Mouse (Mus musculus) brown adipose tissue, adult 24 weeks (tissue): ENCODE results near the gene Olfr544. TPM values are rescaled to one million over a fixed set of nuclear protein-coding genes. Genes with fewer than 3 reads are reported as not detected.
"Not testable (repeated sequence)": the region's sequence is repeated elsewhere in the genome, so short reads cannot be mapped to it uniquely, and the experiment has no call there.

ENCODE experiments used
- H3K27ac ChIP-seq: fragments of 200-500 bp; replicated peaks from 2 replicates; pipeline ENCODE4 v1.5.1; 2012; ENCODE audit warnings: low read depth, mild to moderate bottlenecking, low read length
- H3K4me1 ChIP-seq: fragments of 200-500 bp; 2 replicates; pipeline ENCODE4 v1.6.1; 2012; ENCODE audit warnings: low read length, mixed read lengths; ENCODE audit not compliant: control insufficient read depth, insufficient read depth, insufficient read length
- H3K4me3 ChIP-seq: fragments of 200-500 bp; 2 replicates; pipeline ENCODE4 v1.5.1; 2012; ENCODE audit warnings: low read depth, mild to moderate bottlenecking, low read length, moderate library complexity; ENCODE audit not compliant: insufficient read depth
- polyA plus RNA-seq: library from polyadenylated mRNA; stranded (reverse); fragments of >200 nt; gene quantifications from 2 replicates; pipeline ENCODE4 v1.2.4, GENCODE M21; 2012; ENCODE audit not compliant: missing spikeins, insufficient read depth, insufficient read length

The Olfr544 gene
- polyA plus RNA-seq: not detected in 2 replicates

GRCm38 (mm10) chr7:102488161-102488560 lies at the start of gene Olfr544:
Olfr544 (minus strand) TSS chr7:102488313.
- H3K4me1 ChIP-seq: peaks cover 2% of the 10 kb centered on the region; the same call in 1 of the 2 replicates
- H3K4me3 ChIP-seq: no peak within 1 kb of the TSS
- H3K27ac ChIP-seq: no peak within 1 kb of the TSS

GRCm38 (mm10) chr7:102534449-102534848 lies 46.3 kb upstream of the Olfr544 start, which contains the start of gene Olfr547:
Olfr547 (plus strand) TSS chr7:102534749.
- H3K4me1 ChIP-seq: no peaks in the 10 kb centered on the region
- H3K27ac ChIP-seq: no peak within 1 kb of the TSS
- H3K4me3 ChIP-seq: no peak within 1 kb of the TSS

- no peak overlapping the region for H3K27ac ChIP-seq
- H3K4me1 ChIP-seq: no peaks in the 10 kb centered on the region
- H3K4me3 ChIP-seq: no peak overlapping the region
These were observed 40.9 kb upstream of the Olfr544 start for GRCm38 (mm10) chr7:102529052-102529451.

GRCm38 (mm10) chr7:102517051-102517335 lies 28.9 kb upstream of the Olfr544 start:
- H3K4me1 ChIP-seq: no peaks in the 10 kb centered on the region
- H3K27ac ChIP-seq: no peak overlapping the region
- H3K4me3 ChIP-seq: no peak overlapping the region

- Histone ChIP-seq H3K4me3 (no peak overlapping the region), H3K4me1 (no peaks in the 10 kb centered on the region), H3K27ac (no peak overlapping the region)
These were observed 28.3 kb upstream of the Olfr544 start for GRCm38 (mm10) chr7:102516261-102517050.

- Histone ChIP-seq H3K4me3 (no peak overlapping the region), H3K27ac (no peak overlapping the region), H3K4me1 (no peaks in the 10 kb centered on the region)
These were observed 26.0 kb upstream of the Olfr544 start for GRCm38 (mm10) chr7:102514144-102514543.

GRCm38 (mm10) chr7:102512814-102513435 lies 24.8 kb upstream of the Olfr544 start:
- Histone ChIP-seq H3K4me1 (no peaks in the 10 kb centered on the region), H3K4me3 (peak overlapping the region; percentile 40), H3K27ac (no peak overlapping the region)

GRCm38 (mm10) chr7:102511927-102512326 lies 23.8 kb upstream of the Olfr544 start:
- Histone ChIP-seq H3K4me1 (no peaks in the 10 kb centered on the region), H3K27ac (no peak overlapping the region), H3K4me3 (no peak overlapping the region)

GRCm38 (mm10) chr7:102509726-102510125 lies 21.6 kb upstream of the Olfr544 start:
- Histone ChIP-seq H3K4me3 (no peak overlapping the region), H3K27ac (no peak overlapping the region), H3K4me1 (no peaks in the 10 kb centered on the region)

GRCm38 (mm10) chr7:102508666-102509065 lies 20.6 kb upstream of the Olfr544 start:
- H3K27ac ChIP-seq: no peak overlapping the region

GRCm38 (mm10) chr7:102508066-102508465 lies 20.0 kb upstream of the Olfr544 start:
- no peaks in the 10 kb centered on the region for H3K4me1 ChIP-seq
- no peak overlapping the region for H3K27ac ChIP-seq
- no peak overlapping the region for H3K4me3 ChIP-seq

More at GRCm38 (mm10) chr7:102508666-102509065, 20.6 kb upstream of the Olfr544 start:
- no peak overlapping the region for H3K4me3 ChIP-seq
- no peaks in the 10 kb centered on the region for H3K4me1 ChIP-seq

GRCm38 (mm10) chr7:102506848-102507247 lies 18.7 kb upstream of the Olfr544 start:
- Histone ChIP-seq H3K4me3 (no peak overlapping the region), H3K27ac (no peak overlapping the region), H3K4me1 (no peaks in the 10 kb centered on the region)

- no peak overlapping the region for H3K4me3 ChIP-seq
- H3K4me1 ChIP-seq: no peaks in the 10 kb centered on the region
- no peak overlapping the region for H3K27ac ChIP-seq
These were observed 13.9 kb upstream of the Olfr544 start for GRCm38 (mm10) chr7:102501986-102502385.

GRCm38 (mm10) chr7:102499473-102499872 lies 11.4 kb upstream of the Olfr544 start, which contains the start of gene Olfr545:
Olfr545 (minus strand) TSS chr7:102499573.
- no peaks in the 10 kb centered on the region for H3K4me1 ChIP-seq
- H3K4me3 ChIP-seq: no peak within 1 kb of the TSS
- H3K27ac ChIP-seq: no peak within 1 kb of the TSS

GRCm38 (mm10) chr7:102494416-102494815 lies 6.3 kb upstream of the Olfr544 start:
- H3K27ac ChIP-seq, H3K4me1 ChIP-seq: not testable (repeated sequence)

GRCm38 (mm10) chr7:102486105-102486504 lies 2.0 kb downstream of the Olfr544 start:
- H3K4me3 ChIP-seq: no peak overlapping the region
- no peak overlapping the region for H3K27ac ChIP-seq
- peaks cover 2% of the 10 kb centered on the region; the same call in 1 of the 2 replicates for H3K4me1 ChIP-seq

More at GRCm38 (mm10) chr7:102494416-102494815, 6.3 kb upstream of the Olfr544 start:
- H3K4me3 ChIP-seq: not testable (repeated sequence)
